Mouse (Mus musculus) bone marrow macrophage, adult 2 months (primary cell): ENCODE data around the gene Pitpnc1. TPM values are rescaled to one million over a fixed set of nuclear protein-coding genes. Genes with fewer than 3 reads are reported as not detected.

Experiments used
- H3K27ac ChIP-seq: 2 replicates; pipeline ENCODE4 v1.5.1; 2012; ENCODE audit warnings: low read depth, low read length; ENCODE audit not compliant: insufficient read depth
- H3K4me1 ChIP-seq: 2 replicates; pipeline ENCODE4 v1.6.1; 2012; ENCODE audit warnings: low read length; ENCODE audit not compliant: control insufficient read depth, insufficient read depth
- H3K4me3 ChIP-seq: 2 replicates; pipeline ENCODE4 v1.5.1; 2012; ENCODE audit warnings: mild to moderate bottlenecking, low read length, moderate library complexity; ENCODE audit not compliant: insufficient read depth
- CTCF ChIP-seq: IDR thresholded peaks from 2 replicates; pipeline ENCODE4 v1.5.1; 2012; ENCODE audit warnings: low read depth, mild to moderate bottlenecking, low read length, moderate library complexity
- POLR2A ChIP-seq: IDR thresholded peaks from 2 replicates; pipeline ENCODE4 v1.6.1; 2012; ENCODE audit warnings: mild to moderate bottlenecking, low read depth, low read length, borderline replicate concordance
- polyA plus RNA-seq: library from polyadenylated mRNA; stranded (reverse); fragments of >200 nt; gene quantifications from 2 replicates; pipeline ENCODE4 v1.2.4, GENCODE M21; 2012; ENCODE audit not compliant: missing spikeins, insufficient read depth, insufficient read length

Gene Pitpnc1
- polyA plus RNA-seq, 1 experiment, result 14.6 TPM

DNA sequence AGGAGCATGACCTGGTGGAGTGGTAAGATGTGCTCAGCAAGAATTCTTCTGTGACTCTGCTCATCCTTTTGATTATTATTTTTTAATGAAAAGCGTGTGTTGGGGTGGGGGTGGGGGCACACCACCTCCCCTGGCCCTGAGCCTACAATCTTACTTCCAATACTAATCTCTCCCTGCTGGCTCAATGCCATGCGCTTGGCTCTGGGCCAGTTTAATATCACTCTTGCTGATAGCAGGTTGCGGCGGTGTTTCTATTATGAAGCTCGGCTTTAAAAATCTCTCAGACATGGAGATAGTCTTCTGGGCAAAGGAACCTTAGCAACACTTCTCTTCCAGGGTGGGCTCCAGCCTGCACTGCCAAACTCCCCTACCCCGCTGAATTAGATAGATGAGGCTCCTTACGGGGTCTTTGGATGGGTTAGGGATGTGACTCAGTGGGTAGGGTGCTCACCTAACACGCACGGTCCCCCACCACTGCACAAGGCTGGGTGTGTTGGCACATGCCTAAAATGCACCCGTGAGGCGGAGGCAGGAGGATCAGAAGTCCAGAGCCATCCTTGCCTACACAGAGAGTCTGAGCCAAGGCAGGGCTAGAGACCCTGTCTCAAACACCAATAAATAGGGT, 198.0 kb downstream of the Pitpnc1 start:
- H3K27ac ChIP-seq, result no peak overlapping the region
- H3K4me1 ChIP-seq, result no peaks in the 10 kb centered on the region
- TF ChIP-seq POLR2A, result no peak
- TF ChIP-seq CTCF, result no peak
- no peak overlapping the region for H3K4me3 ChIP-seq

- H3K27ac ChIP-seq, result no peak overlapping the region
These were observed 199.9 kb downstream of the Pitpnc1 start for GRCm38 (mm10) chr11:107270564-107270963.

DNA sequence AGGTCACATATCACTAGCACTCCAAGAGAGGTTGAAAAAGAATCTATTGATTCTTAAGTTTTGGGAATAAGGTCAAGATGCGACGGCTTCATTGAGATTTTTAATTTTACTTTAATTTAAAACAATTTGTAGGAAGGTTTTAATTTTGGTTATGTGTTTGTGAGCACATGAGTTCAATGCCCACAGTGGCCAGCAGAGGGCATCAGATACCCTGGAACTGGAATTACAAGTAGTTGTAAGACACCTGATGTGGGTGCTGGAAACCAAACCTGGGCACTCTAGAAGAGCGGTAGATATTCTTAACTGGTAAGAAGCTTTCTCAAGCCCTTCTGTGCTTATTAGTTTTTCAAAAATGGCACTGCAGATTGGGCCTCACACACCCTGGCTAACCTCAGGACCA, 203.0 kb downstream of the Pitpnc1 start:
- no peak overlapping the region for H3K27ac ChIP-seq
- TF ChIP-seq CTCF, result no peak
- TF ChIP-seq POLR2A, result no peak
- H3K4me1 ChIP-seq, result no peaks in the 10 kb centered on the region
- no peak overlapping the region for H3K4me3 ChIP-seq

More at GRCm38 (mm10) chr11:107270564-107270963, 199.9 kb downstream of the Pitpnc1 start:
- no peak for TF ChIP-seq CTCF
- no peak for TF ChIP-seq POLR2A
- H3K4me3 ChIP-seq, result no peak overlapping the region
- H3K4me1 ChIP-seq, result no peaks in the 10 kb centered on the region

DNA sequence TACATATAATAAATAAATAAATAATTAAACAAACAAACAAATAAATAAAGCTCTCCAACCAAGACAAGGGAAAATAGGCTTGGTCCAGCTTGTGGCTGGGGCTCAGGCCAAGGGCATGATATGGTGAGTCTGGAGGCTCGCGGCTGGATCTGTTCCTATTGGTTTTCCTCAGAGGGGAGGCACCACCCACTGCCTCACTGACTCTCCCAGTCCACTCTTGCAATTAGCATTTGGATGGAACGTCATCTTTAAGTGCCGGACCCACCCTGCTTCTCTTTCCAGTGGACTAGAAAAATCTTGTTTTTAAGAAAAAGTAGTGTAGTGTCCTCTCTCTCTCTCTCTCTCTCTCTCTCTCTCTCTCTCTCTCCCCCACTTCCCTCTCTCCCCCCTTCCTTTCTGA, 204.6 kb downstream of the Pitpnc1 start:
- TF ChIP-seq POLR2A, result no peak
- TF ChIP-seq CTCF, result no peak
- Histone ChIP-seq H3K4me1 (no peaks in the 10 kb centered on the region), H3K4me3 (no peak overlapping the region), H3K27ac (no peak overlapping the region)

DNA sequence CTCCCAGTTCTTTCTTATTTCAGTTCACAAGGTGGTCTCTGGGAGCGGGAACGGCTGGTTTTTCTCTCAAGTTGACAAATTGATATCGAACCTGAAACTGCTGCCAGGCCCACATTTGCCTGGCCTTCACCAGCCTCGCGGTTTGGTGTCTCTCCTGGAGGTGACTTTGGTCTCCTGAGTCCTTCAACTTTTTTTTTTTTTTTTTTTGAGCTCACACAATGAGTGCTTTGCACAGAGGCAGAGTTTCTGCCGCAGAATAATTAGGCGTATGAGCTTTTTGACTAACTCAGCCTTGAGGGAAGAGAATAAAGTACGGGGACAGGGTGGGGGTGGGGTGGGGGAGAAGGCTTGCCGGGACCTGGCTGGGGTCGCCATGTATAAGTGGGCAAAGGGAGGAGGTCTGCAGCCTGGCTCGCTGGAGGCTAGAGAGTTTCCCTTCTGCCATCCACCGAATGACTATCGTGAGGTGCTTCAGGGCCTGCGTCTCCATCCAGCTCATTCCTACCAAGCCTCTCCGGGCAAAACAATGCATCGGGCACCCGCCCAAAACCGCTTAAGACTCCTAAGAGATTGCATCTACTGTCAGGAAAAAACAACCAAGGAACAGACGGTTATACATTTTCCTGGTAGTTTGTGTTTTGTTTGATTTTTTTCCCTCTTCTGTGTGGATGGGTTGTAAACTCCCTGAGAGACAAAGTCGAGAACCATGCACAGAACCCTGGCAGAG, 205.4 kb downstream of the Pitpnc1 start:
- Histone ChIP-seq H3K4me3 (no peak overlapping the region), H3K27ac (no peak overlapping the region), H3K4me1 (no peaks in the 10 kb centered on the region)
- no peak for TF ChIP-seq POLR2A
- TF ChIP-seq CTCF, result no peak

- Histone ChIP-seq H3K4me1 (no peaks in the 10 kb centered on the region), H3K27ac (no peak overlapping the region), H3K4me3 (no peak overlapping the region)
- TF ChIP-seq CTCF (no peak), POLR2A (no peak)
These were observed 206.7 kb downstream of the Pitpnc1 start for GRCm38 (mm10) chr11:107263838-107264237.

- Histone ChIP-seq H3K4me3 (no peak overlapping the region), H3K27ac (no peak overlapping the region), H3K4me1 (no peaks in the 10 kb centered on the region)
- no peak for TF ChIP-seq POLR2A
- no peak for TF ChIP-seq CTCF
These were observed 211.1 kb downstream of the Pitpnc1 start for GRCm38 (mm10) chr11:107259428-107259827.

GRCm38 (mm10) chr11:107255185-107255584, 215.3 kb downstream of the Pitpnc1 start:
- H3K4me1 ChIP-seq, result no peaks in the 10 kb centered on the region
- TF ChIP-seq CTCF (peak; percentile 41; the same call in 1 of the 2 replicates), POLR2A (no peak)
- H3K27ac ChIP-seq, result no peak overlapping the region
- H3K4me3 ChIP-seq, result no peak overlapping the region

DNA sequence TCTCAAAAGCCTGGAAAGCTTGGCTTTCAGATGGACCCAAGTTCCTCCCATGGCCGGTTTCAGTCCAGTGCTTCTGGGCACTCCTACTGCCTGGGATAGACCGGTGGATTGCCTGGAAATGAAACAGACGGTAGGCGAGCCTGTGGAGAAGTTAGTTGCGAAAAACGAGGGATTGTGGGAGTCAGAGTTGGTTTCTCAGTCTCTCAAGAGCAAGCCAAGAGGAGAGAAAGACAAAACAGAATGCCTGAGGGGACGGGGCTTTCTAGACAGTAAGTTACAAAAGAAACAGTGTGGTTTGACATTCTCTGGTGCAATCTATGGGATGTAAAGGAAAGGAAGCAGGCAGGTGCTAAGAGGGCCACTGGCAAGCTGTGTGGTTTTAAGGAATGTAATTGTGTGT, 216.3 kb downstream of the Pitpnc1 start:
- TF ChIP-seq CTCF (no peak), POLR2A (no peak)
- no peaks in the 10 kb centered on the region for H3K4me1 ChIP-seq
- no peak overlapping the region for H3K4me3 ChIP-seq
- no peak overlapping the region for H3K27ac ChIP-seq

GRCm38 (mm10) chr11:107252026-107252425, 218.5 kb downstream of the Pitpnc1 start:
- no peaks in the 10 kb centered on the region for H3K4me1 ChIP-seq
- TF ChIP-seq CTCF (no peak), POLR2A (no peak)
- no peak overlapping the region for H3K27ac ChIP-seq
- H3K4me3 ChIP-seq, result no peak overlapping the region

DNA sequence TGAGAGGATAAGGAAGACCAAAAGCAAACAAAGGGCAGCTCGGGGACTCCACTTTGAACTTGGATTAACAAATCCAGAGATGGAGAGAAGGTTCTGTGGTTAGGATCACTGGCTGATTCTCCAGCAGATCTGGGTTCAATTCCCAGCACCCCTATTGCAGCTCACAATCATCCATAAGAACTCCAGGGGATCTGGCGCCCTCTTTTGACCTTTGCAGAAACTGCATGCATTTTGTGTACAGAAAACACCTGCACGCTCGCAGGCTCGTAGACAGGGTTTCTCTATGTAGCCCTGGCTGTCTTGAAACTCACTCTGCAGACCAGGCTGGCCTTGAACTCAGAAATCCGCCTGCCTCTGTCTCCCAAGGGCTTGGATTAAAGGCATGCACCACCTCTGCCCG, 219.0 kb downstream of the Pitpnc1 start:
- Histone ChIP-seq H3K27ac (no peak overlapping the region), H3K4me1 (no peaks in the 10 kb centered on the region), H3K4me3 (no peak overlapping the region)
- TF ChIP-seq CTCF, result no peak
- TF ChIP-seq POLR2A, result no peak
